Mouse (Mus musculus): ENCODE results near the gene Prr5. TPM values are rescaled to one million over a fixed set of nuclear protein-coding genes. Genes with fewer than 3 reads are reported as not detected.

The Prr5 gene
- polyA plus RNA-seq, 1 experiment from 2014 or later = 27.8 TPM

GRCm38 (mm10) chr15:84664542-84665460, 4.6 kb upstream of the Prr5 start:
- Histone ChIP-seq H3K36me3 (ENCODE audit: insufficient read depth) (no peaks in the 10 kb centered on the region), H3K4me2 (no peak overlapping the region), H3K27me3 (ENCODE audit: insufficient read depth, low read length) (no peaks in the 10 kb centered on the region), H3K27ac (ENCODE audit: low read depth) (no peak overlapping the region), H3K9me3 (ENCODE audit: low read depth, low read length) (no peaks in the 10 kb centered on the region), H3K9ac (no peak overlapping the region), H3K4me3 (ENCODE audit: low read depth, low read length) (no peak overlapping the region), H3K4me1 (ENCODE audit: insufficient read depth) (peaks cover 7% of the 10 kb centered on the region)
- no peak for DNase-seq
- ATAC-seq (ENCODE audit: insufficient read depth) = no peak
- 39% methylated on average over 16 of the region's 16 CpGs for WGBS
- TF ChIP-seq CTCF (IDR thresholded peaks at IDR 0.05; ENCODE audit: low read depth) = no peak

GRCm38 (mm10) chr15:84665662-84666061, 3.8 kb upstream of the Prr5 start:
- Histone ChIP-seq H3K27me3 (ENCODE audit: insufficient read depth, low read length) (no peaks in the 10 kb centered on the region), H3K9me3 (ENCODE audit: low read depth, low read length) (no peaks in the 10 kb centered on the region), H3K4me2 (no peak overlapping the region), H3K4me1 (ENCODE audit: insufficient read depth) (peaks cover 7% of the 10 kb centered on the region), H3K9ac (no peak overlapping the region), H3K4me3 (ENCODE audit: low read depth, low read length) (no peak overlapping the region), H3K36me3 (ENCODE audit: insufficient read depth) (no peaks in the 10 kb centered on the region), H3K27ac (ENCODE audit: low read depth) (no peak overlapping the region)
- ATAC-seq (ENCODE audit: insufficient read depth) (no peak), DNase-seq (no peak)
- no peak for TF ChIP-seq CTCF (IDR thresholded peaks at IDR 0.05; ENCODE audit: low read depth)
- WGBS = 60% methylated on average over 9 of the region's 9 CpGs

- DNase-seq = no peak
- ATAC-seq (ENCODE audit: insufficient read depth) = no peak
- Histone ChIP-seq H3K4me1 (ENCODE audit: insufficient read depth) (peaks cover 7% of the 10 kb centered on the region), H3K27ac (ENCODE audit: low read depth) (no peak overlapping the region), H3K4me3 (ENCODE audit: low read depth, low read length) (no peak overlapping the region), H3K36me3 (ENCODE audit: insufficient read depth) (no peaks in the 10 kb centered on the region), H3K4me2 (no peak overlapping the region), H3K27me3 (ENCODE audit: insufficient read depth, low read length) (no peaks in the 10 kb centered on the region), H3K9ac (no peak overlapping the region), H3K9me3 (ENCODE audit: low read depth, low read length) (no peaks in the 10 kb centered on the region)
- WGBS = 41% methylated on average over 4 of the region's 4 CpGs
- no peak for TF ChIP-seq CTCF (IDR thresholded peaks at IDR 0.05; ENCODE audit: low read depth)
Observed at GRCm38 (mm10) chr15:84666065-84666464, 3.4 kb upstream of the Prr5 start.

- TF ChIP-seq CTCF (IDR thresholded peaks at IDR 0.05; ENCODE audit: low read depth) = no peak
- H3K4me3 ChIP-seq (ENCODE audit: low read depth, low read length) = no peak overlapping the region
- H3K9me3 ChIP-seq (ENCODE audit: low read depth, low read length) = no peaks in the 10 kb centered on the region
- H3K4me2 ChIP-seq = no peak overlapping the region
- no peak overlapping the region for H3K27ac ChIP-seq (ENCODE audit: low read depth)
- WGBS = 68% methylated on average over 6 of the region's 6 CpGs
- H3K9ac ChIP-seq = no peak overlapping the region
- DNase-seq (no peak), ATAC-seq (ENCODE audit: insufficient read depth) (no peak)
- H3K36me3 ChIP-seq (ENCODE audit: insufficient read depth) = no peaks in the 10 kb centered on the region
- no peaks in the 10 kb centered on the region for H3K27me3 ChIP-seq (ENCODE audit: insufficient read depth, low read length)
- peaks cover 7% of the 10 kb centered on the region for H3K4me1 ChIP-seq (ENCODE audit: insufficient read depth)
Observed at GRCm38 (mm10) chr15:84667601-84668000, 1.8 kb upstream of the Prr5 start.

DNA sequence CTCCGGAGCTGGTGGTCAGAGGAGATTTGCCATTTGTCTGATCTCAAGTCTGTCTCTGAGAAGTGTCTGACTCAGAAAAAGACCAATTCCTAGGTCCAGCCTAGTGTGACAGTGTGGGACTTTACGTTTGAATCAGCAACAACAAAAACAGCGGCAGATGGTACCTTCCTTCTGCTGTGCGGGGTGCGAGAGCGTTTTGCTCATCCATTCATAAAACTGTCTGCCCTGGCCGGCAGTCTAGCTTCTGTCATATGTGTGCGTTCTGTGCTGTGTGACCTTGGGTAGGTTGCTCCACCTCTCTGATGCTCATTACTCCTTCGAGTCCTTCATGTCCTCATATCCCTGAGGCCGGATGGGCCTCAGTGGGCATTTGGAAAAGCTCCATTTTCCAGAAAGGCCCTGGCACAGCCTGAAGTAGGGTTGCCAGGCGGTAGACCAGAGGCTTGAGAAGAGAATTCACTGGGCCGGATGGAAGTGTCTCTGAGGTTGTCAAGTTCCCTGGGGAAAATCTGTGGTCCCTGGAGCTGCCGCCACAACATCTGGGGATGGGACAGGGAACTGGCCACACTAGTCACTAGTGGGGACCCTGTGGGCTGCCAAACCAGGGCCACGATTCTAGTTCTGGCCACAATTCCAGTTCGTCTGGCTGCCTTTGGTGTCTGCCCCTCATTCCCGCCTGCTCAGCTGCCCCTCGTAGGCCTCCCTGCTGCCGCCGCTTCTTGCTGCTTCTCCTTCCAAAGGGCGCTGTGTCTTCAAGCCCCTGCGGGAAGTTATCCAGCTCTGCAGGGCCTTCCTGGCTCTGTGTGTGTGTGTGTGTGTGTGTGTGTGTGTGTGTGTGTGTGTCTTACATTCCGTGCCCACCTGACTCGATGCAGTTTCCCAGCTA, 594 bp downstream of the Prr5 start:
- Histone ChIP-seq H3K4me1 (ENCODE audit: insufficient read depth) (no peaks in the 10 kb centered on the region), H3K4me3 (ENCODE audit: low read depth, low read length) (no peak overlapping the region), H3K36me3 (ENCODE audit: insufficient read depth) (no peaks in the 10 kb centered on the region), H3K9me3 (ENCODE audit: low read depth, low read length) (no peaks in the 10 kb centered on the region), H3K9ac (no peak overlapping the region), H3K4me2 (no peak overlapping the region), H3K27ac (ENCODE audit: low read depth) (no peak overlapping the region), H3K27me3 (ENCODE audit: insufficient read depth, low read length) (no peaks in the 10 kb centered on the region)
- no peak for TF ChIP-seq CTCF (IDR thresholded peaks at IDR 0.05; ENCODE audit: low read depth)
- DNase-seq (no peak), ATAC-seq (ENCODE audit: insufficient read depth) (no peak)
- 72% methylated on average over 23 of the region's 23 CpGs for WGBS

- H3K9ac ChIP-seq = no peak overlapping the region
- no peak overlapping the region for H3K27ac ChIP-seq (ENCODE audit: low read depth)
- no peak for TF ChIP-seq CTCF (IDR thresholded peaks at IDR 0.05; ENCODE audit: low read depth)
- no peaks in the 10 kb centered on the region for H3K36me3 ChIP-seq (ENCODE audit: insufficient read depth)
- H3K27me3 ChIP-seq (ENCODE audit: insufficient read depth, low read length) = no peaks in the 10 kb centered on the region
- DNase-seq = no peak
- H3K4me3 ChIP-seq (ENCODE audit: low read depth, low read length) = no peak overlapping the region
- WGBS = 67% methylated on average over 4 of the region's 4 CpGs
- ATAC-seq (ENCODE audit: insufficient read depth) = no peak
- no peaks in the 10 kb centered on the region for H3K4me1 ChIP-seq (ENCODE audit: insufficient read depth)
- H3K4me2 ChIP-seq = no peak overlapping the region
- no peaks in the 10 kb centered on the region for H3K9me3 ChIP-seq (ENCODE audit: low read depth, low read length)
Observed at GRCm38 (mm10) chr15:84670657-84671055, 1.2 kb downstream of the Prr5 start.
